Mouse (Mus musculus): ENCODE results near the gene Siva1.

Siva1 gene

DNA sequence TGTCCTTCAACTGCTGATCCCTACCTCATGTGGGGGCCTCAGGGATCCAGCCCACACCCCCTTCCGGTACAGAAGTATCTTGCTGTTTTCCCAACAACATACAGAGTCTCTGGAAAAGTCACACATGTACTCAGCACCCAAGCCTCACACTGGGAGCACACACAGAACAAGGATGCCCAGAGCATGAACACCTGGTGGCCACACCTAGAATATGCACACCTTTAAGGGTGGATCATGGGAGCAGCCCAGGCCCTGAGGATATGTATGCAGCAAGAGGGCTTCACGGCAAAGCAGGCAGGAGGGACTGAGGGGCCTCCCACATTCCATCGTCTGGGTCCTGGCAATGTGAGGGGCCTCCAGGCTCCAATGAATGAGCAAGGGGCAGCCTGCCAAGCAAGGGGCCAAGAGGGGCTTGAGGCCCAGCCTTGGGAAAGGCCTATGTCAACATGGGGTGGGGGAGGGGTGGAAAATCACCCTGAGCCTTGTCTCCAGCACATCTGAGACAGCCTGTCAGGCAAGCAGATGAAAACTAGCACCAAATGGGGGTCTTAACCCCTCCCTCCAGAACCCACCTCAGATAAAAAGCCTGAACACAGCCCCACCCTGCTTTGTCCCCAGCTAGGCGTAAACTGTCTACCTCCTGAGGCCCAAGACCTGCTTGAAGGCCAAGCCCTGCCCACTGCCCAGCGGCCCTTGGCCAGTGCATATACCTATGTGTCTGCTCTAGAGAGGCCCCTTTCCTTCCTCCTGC is 16.3 kb downstream of the Siva1 start:
- DNase-seq (ENCODE audit: low spot score), result peak; percentile 79

DNA sequence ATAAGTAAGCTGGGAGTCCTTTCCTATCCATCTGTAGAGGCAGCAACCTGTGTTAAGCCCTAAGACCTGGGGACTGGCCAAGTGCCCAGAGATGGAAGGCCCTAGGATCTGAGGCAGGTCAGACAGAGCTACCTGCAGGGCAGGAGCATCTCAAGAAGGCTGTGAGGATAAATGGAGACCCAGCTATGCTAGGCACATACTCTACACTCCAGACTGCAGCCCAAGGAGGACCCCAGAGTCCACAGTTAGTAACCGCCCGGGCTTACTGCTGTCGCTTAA is 16.8 kb downstream of the Siva1 start:
- DNase-seq (ENCODE audit: low spot score), result no peak

DNA sequence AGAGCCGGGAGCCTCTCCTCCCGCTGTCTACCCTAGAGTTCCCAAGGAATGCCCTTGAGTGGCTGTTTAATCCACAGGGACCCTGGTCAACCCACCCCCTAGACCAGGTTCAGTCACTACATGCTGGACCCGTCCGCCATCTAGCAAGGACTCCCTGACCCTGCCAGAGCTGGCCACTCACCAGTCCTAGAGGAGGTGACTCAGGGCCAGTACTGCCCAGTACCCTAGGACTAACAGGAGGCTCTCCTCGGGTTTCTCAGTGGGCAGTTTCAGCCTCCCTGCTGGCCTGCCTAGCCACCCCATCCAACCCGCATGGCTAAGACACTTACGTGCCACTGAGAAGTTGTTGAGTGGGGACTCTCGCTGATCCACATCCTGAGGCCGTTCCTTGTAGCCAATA is 17.4 kb downstream of the Siva1 start:
- no peak for DNase-seq (ENCODE audit: low spot score)

DNA sequence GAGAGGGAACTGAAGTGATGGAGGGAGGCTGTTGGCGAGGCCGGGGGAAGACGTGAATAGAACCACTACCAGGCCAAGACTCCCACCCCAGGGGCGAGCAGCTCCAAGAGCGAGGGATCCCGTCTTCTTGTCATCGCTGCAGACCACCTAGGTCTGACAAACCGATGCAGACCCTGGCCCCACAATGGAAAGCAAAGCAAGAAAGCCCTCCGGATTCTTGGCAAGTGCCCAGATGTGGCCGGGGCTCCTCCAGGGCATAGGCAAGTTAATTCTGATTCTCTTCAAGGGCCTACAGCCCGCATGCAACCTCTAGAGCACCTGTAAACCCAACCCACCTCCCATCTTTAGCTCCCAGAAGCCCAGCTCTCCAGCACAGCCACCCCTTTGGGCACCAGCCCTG is 18.8 kb downstream of the Siva1 start:
- no peak for DNase-seq (ENCODE audit: low spot score)

DNA sequence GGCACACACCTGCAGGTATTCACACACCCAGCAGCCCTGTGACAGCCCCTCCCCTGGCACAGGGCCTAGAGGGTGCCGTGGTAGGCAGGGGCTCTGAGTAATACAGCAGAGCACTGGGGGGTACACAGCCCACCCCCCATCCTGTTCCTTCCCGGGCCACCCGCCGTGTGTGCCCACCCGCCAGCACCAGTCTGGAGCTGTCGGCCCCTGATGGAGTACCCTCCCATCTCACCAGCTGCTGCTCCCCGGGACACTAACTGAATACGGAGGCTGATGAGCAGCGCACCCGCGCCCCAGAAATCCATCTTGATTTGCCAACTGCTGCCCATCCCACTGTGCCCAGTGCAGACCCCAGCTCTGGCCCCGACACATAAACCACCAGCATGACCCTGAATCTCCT is 19.2 kb downstream of the Siva1 start:
- DNase-seq (ENCODE audit: low spot score), result no peak

DNA sequence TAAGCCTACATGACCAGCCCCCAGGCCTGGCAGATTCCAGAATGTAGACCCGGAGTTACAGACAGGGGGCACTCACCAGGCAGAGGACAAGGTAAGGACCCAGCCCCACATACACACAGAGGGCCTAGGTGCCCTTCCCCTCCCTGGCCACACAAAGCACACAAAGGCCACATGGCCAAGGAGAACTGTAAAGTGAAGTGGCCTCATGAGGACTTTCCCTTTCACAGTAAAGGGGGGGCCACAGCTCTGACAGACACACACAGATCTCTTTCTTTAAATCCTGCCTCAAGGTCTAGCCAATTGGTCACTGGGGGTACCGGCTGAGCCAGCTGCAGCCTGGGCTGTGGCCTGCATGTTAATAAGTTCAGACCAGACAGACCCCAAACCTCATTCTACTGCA is 19.6 kb downstream of the Siva1 start:
- peak; percentile 27 for DNase-seq (ENCODE audit: low spot score)

DNA sequence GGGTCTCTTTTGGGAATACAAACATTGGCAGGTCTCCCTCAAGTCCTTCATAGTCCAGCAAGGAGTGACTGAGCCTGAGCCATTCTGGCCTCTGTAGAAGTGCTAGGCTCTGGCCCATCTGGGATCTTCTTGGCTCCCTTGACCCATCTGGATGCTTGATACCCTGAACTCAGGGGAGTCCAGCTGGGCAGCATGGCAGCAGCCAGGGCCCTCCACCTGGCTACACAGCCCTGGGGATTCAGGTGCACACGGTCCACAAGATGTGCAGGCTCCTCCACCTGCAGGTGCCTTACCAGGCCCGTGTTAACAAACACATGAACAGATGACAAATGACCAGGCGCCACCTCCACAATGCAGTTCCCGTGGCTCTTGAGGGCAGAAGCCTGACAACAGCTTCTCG is 20.2 kb downstream of the Siva1 start:
- no peak for DNase-seq (ENCODE audit: low spot score)

DNA sequence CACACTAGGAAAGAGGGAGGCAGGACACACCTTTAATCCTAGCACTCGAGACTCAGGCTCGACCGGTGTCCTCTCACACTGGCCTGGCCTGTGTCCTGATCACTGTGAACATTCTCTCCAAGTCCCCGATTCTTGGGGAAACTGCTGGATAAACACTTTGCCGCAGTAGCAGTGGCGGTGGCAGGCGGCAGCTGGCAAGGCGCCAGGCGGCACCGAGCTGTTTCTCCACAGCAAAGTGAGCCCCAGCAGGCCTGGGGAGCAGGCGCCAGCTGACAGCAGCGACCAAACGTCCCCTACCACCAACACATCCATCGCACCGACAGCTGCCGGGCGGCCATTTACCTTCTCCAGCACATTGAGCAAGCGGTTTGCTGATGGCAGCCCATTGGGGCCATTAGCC is 21.0 kb downstream of the Siva1 start:
- DNase-seq (ENCODE audit: low spot score), result no peak

DNA sequence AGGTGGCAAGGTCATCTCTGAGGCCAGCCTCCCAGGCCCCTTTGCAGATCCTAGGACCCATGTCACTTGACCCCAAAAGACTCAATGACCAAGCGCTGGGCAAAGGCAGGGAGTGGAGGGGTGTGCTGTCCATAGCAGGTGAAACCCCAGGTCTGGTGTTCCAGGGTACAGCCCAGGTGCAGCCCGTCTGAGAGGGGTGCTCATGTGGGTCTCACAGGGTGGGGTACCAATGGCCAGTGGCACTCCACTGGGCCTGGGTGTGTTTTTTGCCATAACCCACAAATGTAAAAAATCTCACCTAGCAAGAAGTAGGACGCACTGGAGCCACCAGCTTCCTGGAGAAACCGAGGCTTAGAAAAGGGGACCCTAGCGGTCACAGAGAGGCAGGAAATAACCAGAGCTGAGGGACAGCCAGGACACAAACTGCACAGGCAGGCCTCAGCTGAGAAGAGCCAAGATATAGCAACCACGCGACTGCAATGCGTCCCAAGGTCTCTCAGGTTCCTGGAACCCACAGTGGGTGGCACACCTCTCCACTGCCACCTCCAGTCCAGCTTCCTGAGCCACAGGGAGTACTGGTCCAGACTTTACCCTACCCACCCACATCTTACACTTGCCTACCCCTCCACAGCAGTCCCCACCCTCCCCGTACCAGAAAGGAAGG is 21.5 kb downstream of the Siva1 start:
- no peak for DNase-seq (ENCODE audit: low spot score)

DNA sequence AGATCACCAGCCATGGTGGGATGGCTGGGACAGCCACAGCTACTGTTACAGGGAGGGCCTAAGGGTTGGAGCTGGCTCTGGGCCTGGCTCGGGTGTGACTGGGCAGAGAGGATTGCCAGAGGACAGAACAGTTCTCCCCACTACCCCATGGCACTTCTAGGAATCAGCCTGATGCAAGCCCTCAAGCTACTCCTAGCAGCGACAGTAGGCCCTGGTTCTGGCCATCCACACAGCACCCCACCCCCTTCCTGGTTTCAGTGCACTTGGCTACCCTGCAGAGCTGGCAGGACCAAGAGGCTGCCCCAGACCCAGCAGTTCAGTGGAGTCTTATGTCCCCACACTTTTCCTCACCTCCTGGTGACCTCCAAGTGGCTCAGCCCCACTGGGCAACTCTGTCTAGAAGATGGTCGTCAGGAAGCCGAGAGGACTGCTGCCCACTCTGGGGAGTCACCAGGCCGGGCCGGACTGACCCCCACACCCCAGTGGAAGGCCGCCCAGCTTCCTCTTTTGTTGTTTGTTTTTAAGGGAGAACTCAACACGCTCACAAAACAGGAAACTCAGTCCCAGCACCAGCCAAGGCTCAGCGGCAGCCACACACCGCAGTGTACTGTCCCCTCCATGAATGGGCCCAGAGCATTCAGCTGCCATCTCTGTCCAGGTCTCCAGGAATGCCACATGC is 23.3 kb downstream of the Siva1 start:
- DNase-seq (ENCODE audit: low spot score), result no peak

DNA sequence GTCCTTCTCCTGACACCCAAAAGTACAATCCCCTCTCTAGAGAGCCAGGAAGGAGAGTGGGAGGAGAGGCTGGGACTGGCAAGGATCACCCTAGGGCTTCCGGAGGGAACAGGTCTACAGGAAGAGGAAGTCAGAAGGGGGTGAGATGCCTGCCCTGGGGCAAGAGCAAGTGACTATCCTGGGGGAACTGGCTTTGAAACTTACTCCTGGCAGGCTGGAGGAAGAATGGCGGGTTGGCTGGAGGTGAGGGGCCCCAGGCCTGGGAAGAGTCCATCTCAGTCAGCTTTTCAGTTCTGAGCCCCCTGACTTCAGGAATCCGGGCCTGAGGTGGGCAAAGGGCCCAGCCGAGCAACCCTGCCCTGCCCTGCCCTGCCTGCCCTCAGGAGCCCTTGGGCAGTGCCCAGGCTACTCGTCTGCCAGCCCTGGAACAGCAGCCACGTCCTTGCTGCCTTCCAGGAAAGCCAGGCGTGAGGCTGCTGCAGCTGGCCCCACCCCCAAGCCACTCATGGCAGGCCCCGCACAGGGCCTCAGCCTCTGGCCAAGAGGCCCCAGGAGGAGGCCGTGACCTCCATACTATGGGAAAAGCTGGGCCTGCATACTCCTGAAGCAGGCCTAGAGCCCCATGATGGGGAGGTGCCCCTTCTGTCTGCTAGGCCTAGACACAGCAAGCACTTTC is 26.4 kb downstream of the Siva1 start:
- peak; percentile 45 for DNase-seq (ENCODE audit: low spot score)

DNA sequence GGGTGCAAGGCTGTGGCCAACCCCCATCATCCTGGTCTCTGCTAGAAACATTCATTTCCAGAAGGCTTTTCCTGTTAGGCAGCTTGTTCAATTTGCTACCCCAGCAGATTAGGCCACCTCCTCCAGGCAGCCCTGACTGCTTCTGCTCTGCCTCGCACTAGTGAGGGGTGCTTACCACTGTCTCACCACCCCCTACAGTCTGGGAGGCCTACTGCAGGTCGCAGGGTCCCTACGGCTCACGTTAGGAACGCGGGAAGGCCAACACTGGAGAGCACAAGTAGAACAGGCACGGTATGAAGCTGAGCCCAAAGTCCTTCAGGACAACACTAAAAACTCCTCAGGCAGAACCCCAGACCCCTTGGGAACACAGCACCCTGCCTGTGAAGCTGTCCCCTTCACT is 27.4 kb downstream of the Siva1 start:
- peak; percentile 35 for DNase-seq (ENCODE audit: low spot score)

DNA sequence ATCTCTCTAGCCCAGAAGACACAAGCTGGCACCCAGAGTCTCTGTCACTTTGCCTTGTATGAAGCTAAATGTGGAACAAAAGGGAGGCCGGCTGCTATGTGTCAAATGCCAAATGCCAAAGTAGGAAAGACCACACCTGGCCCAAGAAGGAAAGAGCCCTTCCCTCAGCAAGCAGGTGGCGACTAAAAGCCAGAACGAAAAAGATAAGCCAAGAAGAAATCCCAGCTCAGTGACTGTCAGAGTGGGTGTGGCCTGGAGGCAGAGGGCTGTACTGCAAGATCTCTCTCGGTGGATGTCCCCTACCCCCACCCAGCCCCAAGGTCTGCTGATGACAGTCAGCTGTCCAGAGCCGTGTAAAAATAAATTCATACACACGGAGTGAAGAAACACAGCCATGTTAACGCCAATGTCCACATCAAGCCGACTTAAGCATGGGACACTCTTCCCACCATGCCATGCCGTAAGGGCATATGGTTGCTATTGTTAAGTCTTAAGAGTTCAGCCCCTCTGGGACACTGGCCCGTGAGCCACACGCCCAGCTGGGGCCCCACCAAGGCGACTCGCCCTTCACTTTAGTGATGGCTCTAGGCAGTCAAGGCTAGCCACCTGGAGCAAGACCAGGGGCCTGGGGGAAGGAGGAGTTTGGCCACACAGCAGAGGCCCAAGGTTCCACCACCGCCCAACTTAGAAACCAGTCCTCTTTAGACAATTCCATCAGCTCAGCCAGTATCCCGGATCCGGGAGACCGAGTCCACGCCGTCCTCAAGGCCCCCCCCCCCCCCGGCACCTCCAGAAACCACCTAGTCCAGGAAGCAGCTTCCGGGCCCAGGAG is 28.5 kb downstream of the Siva1 start:
- DNase-seq (ENCODE audit: low spot score), result peak; percentile 58

DNA sequence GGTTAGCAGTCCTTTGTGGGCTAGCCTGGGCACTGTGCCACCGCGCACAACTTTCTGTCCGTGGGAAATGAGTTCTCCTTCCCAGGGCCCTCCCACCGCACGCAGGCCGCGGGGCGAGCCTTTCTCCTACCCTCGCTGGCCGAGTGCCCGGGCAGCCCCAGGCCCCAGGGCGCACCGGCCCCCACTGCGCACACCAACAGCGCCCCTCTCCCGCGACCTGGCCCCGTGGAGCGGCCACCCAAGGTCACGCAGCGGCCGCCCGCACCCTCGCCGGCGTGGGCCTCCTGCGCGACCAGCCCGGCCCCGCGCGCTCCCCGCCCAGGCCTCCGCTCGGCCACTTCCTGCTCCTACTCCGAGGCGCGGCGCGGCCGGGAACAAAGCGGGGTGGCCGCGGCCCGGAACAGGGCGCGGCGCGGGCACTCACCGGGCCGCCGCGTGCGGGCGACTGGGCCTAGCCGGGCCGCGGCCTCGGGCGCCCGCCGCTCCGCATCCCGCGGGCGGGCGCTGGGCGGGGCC is 29.2 kb downstream of the Siva1 start:
- peak; percentile 37 for DNase-seq (ENCODE audit: low spot score)

DNA sequence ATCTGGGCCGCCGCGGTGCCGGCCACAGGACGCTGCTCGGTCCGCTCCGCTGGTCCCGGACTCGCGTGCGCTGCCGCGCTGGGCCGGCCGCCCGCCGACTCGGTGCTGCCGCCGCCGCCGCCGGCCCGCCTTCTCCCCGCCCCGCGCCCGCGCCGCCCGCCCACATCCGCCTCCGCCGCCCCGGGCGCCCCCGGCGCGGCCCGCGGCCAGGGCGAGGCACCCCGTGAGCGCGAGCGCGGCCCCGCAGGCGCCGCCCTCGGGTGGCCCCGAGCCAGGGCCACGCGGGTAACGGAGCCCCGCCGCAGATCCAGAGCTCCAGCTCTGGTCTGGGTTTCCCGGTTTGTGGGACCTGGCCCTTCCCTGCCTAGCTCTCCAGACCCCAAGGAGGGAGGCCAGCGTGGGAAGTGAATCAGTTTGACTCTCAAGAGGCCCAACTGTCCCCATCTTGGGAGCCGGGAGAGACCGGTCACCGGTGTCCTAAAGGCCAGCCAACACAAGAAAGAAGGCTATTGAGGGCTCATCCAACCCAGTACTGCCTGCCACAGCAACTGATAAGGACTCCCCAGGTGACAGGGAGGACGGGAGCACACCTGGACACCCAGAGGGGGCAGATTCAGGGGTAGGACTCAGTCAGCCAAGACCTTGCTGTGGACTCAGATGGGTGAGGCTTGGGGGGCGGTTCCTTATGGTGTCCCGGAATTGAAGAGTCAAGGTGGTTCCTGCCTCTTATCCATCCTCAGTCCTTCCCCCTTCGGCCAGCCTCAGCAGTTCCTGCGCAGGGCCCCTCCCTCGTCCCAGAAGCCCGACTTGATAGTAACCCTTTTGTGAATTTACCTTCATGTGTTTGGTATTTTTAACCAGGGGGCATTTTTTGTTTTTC is 29.9 kb downstream of the Siva1 start, which contains the start of gene Akt1:
Akt1 (minus strand) TSS at position 753 of the 880 bp plus-strand sequence.
- peak; percentile 76 for DNase-seq (ENCODE audit: low spot score)

DNA sequence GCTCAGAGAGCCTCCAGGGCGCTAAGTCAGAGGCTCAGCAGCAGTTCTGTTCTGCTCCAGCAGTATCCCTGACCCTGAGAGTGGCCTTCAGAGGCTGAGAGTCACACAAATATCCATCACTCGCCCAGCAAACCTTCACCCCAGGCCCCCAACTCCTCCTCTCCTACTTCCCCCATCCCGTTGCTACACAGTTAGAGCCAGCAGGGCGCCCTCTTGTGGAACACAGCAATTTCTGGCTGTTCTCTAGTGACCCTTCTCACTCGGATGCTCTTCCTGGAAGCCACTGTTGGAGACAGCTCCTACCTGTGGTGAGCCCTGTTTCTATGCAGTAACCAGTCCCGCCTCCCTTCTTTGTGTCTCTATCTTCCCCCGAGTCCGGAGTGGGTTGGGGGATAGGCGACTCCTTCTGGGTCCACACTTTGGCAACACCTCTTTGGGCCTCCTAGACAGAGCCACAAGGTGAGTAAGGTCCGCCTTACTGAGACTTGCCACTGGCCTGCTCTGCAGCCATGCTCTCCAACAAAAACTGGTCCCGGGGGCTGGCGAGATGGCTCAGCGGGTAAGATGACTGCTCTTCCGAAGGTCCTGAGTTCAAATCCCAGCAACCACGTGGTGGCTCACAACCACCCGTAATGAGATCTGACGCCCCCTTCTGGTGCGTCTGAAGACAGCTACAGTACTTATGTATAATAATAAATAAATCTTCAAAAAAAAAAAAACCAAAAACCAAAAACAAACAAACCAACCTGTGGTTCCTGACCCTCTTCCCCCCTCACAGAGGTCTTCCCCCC is 31.0 kb downstream of the Siva1 start:
- peak; percentile 95 for DNase-seq (ENCODE audit: low spot score)

DNA sequence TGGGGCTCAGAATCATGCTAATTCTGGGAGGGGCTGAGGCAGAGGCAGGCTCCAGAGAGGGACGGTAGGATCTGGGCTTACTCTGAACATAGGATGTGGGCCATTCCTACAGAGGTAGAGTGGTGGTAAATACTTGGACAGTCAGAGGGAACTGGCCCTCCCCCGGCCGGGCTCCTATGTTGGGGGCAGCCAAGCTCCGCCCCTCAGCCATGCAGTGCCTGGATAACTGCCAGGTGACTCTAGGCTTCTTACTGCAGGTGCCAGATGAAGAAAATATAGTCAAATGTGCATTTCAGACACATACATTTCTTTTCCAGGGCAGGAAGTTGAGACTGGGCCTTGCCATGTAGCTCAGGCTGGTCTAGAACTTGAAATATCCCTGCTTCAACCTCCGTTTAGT is 32.6 kb downstream of the Siva1 start:
- no peak for DNase-seq (ENCODE audit: low spot score)

DNA sequence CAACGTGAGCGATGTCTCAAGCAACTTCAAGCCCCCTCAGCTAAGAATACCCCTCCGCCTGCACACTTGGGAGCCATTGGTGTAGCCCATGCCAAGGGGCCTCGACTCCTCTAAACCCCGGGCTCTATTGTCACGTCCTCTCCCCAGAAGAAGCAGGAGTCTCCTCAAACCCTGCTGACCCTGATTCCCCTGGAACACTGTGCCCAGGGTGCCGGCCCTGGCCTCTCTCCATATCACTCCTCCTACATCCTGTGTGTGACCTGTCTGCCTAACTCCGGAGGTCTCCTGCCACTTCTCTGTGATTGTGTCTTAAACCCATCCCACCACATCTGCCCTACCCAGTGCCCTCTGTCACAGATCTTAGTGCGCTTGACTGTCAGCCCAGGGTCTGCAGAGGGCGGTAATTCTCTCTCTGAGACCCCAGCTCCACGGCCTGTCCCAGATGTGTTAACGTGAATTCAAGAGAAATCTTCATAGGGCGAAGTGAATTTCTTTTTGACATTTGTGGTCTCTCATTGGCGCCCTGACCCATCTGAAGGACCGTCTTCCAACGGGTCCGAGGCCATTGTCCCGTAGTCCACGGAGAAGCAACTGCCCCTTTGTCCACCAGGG is 33.6 kb downstream of the Siva1 start:
- DNase-seq (ENCODE audit: low spot score), result no peak

DNA sequence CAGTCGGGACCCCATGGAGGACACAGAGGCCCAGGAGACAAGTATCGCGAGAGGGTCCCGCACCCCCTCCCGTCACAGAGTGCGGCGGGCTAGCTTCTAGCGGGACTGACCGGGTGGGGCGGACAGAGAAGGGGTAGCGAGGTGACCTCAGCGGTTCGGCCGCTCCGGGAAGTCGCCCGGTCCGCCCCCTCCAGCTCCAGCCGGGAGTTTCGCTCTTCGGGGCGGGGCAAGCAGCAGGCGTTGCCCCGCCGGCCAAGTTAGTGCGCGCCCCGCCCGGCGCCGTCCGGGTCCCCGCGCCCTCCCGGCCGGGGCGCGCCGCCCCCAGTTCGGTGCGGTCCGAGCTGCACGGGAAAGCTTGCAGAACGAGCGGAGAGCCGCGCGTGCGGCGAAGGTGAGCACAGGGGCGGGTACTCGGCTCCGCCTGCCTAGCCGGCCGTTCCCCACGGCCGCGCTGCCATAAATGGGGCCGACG is 34.1 kb downstream of the Siva1 start, which contains the start of gene Zbtb42:
Zbtb42 (plus strand) TSS at position 274 of the 472 bp plus-strand sequence.
- peak; percentile 87 for DNase-seq (ENCODE audit: low spot score)

Data from embryo, embryonic 10.5 days (tissue).